Mouse (Mus musculus) adrenal gland, postnatal 25 days (tissue): ENCODE results near the gene Cby3. TPM values are rescaled to one million over a fixed set of nuclear protein-coding genes. Genes with fewer than 3 reads are reported as not detected.
A peak's percentile ranks its signal among the peaks of the same experiment; 100 is the strongest.
"Not testable (repeated sequence)": the region's sequence is repeated elsewhere in the genome, so short reads cannot be mapped to it uniquely, and the experiment has no call there.

Experiments
- DNase-seq: peaks from one replicate; pipeline ENCODE4 v3.0.0; 2021; ENCODE audit warnings: mixed read lengths
- long read RNA-seq: library from polyadenylated mRNA; stranded (forward); transcript quantifications from one replicate; pipeline ENCODE4 v2.0.0, GENCODE M21; 2021
- total RNA-seq: library from RNA; stranded (reverse); gene quantifications from 2 replicates; pipeline ENCODE4 v1.2.3, GENCODE M21; 2021

Gene Cby3
- not detected in 2 replicates for total RNA-seq
- long read RNA-seq = 0 reads

GRCm38 (mm10) chr11:50354162-50354561 is at the start of gene Cby3:
Gene Cby3 (plus strand): TSS chr11:50354462.
- no peak for DNase-seq

GRCm38 (mm10) chr11:50312803-50313202 is 41.5 kb upstream of the Cby3 start:
- DNase-seq = no peak

- not testable (repeated sequence) for DNase-seq
Observed at GRCm38 (mm10) chr11:50319343-50319742, 34.9 kb upstream of the Cby3 start.

- DNase-seq = no peak
Observed at GRCm38 (mm10) chr11:50321239-50321638, 33.0 kb upstream of the Cby3 start.

GRCm38 (mm10) chr11:50322345-50322744 is 31.9 kb upstream of the Cby3 start:
- DNase-seq = no peak

GRCm38 (mm10) chr11:50323843-50324242 is 30.4 kb upstream of the Cby3 start:
- DNase-seq = no peak

GRCm38 (mm10) chr11:50324751-50325471 is 29.4 kb upstream of the Cby3 start:
- peak; percentile 57 for DNase-seq

GRCm38 (mm10) chr11:50325496-50326301 is 28.6 kb upstream of the Cby3 start, which contains the start of gene Canx:
Gene Canx (minus strand): TSS chr11:50325673.
- DNase-seq = peak; percentile 95

- no peak for DNase-seq
Observed at GRCm38 (mm10) chr11:50326302-50326966, 27.8 kb upstream of the Cby3 start.

GRCm38 (mm10) chr11:50328075-50328625 is 26.1 kb upstream of the Cby3 start:
- no peak for DNase-seq

GRCm38 (mm10) chr11:50329378-50329777 is 24.9 kb upstream of the Cby3 start:
- DNase-seq = no peak

- peak; percentile 20 for DNase-seq
Observed at GRCm38 (mm10) chr11:50333181-50333580, 21.1 kb upstream of the Cby3 start.

GRCm38 (mm10) chr11:50336126-50336525 is 18.1 kb upstream of the Cby3 start:
- DNase-seq = no peak

GRCm38 (mm10) chr11:50336891-50337290 is 17.4 kb upstream of the Cby3 start:
- DNase-seq = no peak

GRCm38 (mm10) chr11:50345486-50345885 is 8.8 kb upstream of the Cby3 start:
- DNase-seq = no peak

GRCm38 (mm10) chr11:50346256-50347032 is 7.8 kb upstream of the Cby3 start:
- DNase-seq = no peak

GRCm38 (mm10) chr11:50352177-50352576 is 2.1 kb upstream of the Cby3 start:
- no peak for DNase-seq

- DNase-seq = no peak
Observed at GRCm38 (mm10) chr11:50354851-50355250, 589 bp downstream of the Cby3 start.

- no peak for DNase-seq
Observed at GRCm38 (mm10) chr11:50355395-50355794, 1.1 kb downstream of the Cby3 start.

- peak; percentile 48 for DNase-seq
Observed at GRCm38 (mm10) chr11:50358950-50359861, 4.9 kb downstream of the Cby3 start.

GRCm38 (mm10) chr11:50361282-50361681 is 7.0 kb downstream of the Cby3 start:
- not testable (repeated sequence) for DNase-seq
